Mouse (Mus musculus): ENCODE results near the gene Trio. TPM values are rescaled to one million over a fixed set of nuclear protein-coding genes. Genes with fewer than 3 reads are reported as not detected.
"Not testable (repeated sequence)": the region's sequence is repeated elsewhere in the genome, so short reads cannot be mapped to it uniquely, and the experiment has no call there.

Trio gene
- polyA plus RNA-seq, 1 experiment from 2014 or later, result 25.5 TPM

- DNase-seq (ENCODE audit: low spot score), result no peak
- Histone ChIP-seq H3K4me1 (replicated peaks) (peaks cover 6% of the 10 kb centered on the region; the same call in 1 of the 2 replicates), H3K4me3 (no peak overlapping the region), H3K27me3 (ENCODE audit: insufficient read depth, poor library complexity, severe bottlenecking) (no peaks in the 10 kb centered on the region), H3K9me3 (no peaks in the 10 kb centered on the region), H3K36me3 (peaks cover 100% of the 10 kb centered on the region), H3K27ac (no peak overlapping the region)
- WGBS, result 84% methylated on average over 8 of the region's 8 CpGs
Observed at GRCm38 (mm10) chr15:27748739-27749138, 276.9 kb downstream of the Trio start.

GRCm38 (mm10) chr15:27747512-27747911, 278.1 kb downstream of the Trio start:
- Histone ChIP-seq H3K9me3 (no peaks in the 10 kb centered on the region), H3K4me1 (replicated peaks) (peaks cover 6% of the 10 kb centered on the region; the same call in 1 of the 2 replicates), H3K27me3 (ENCODE audit: insufficient read depth, poor library complexity, severe bottlenecking) (no peaks in the 10 kb centered on the region), H3K27ac (no peak overlapping the region), H3K36me3 (peaks cover 100% of the 10 kb centered on the region), H3K4me3 (no peak overlapping the region)
- no peak for DNase-seq (ENCODE audit: low spot score)
- 96% methylated on average over 18 of the region's 18 CpGs for WGBS

GRCm38 (mm10) chr15:27744995-27745394, 280.7 kb downstream of the Trio start:
- Histone ChIP-seq H3K4me3 (no peak overlapping the region), H3K9me3 (no peaks in the 10 kb centered on the region), H3K27ac (no peak overlapping the region), H3K36me3 (peaks cover 96% of the 10 kb centered on the region), H3K4me1 (replicated peaks) (peaks cover 6% of the 10 kb centered on the region; the same call in 1 of the 2 replicates), H3K27me3 (ENCODE audit: insufficient read depth, poor library complexity, severe bottlenecking) (no peaks in the 10 kb centered on the region)
- no peak for DNase-seq (ENCODE audit: low spot score)
- 93% methylated on average over 5 of the region's 5 CpGs for WGBS

GRCm38 (mm10) chr15:27740080-27740479, 285.6 kb downstream of the Trio start:
- 93% methylated on average over 7 of the region's 7 CpGs for WGBS
- Histone ChIP-seq H3K4me1 (replicated peaks) (no peaks in the 10 kb centered on the region), H3K9me3 (no peaks in the 10 kb centered on the region), H3K36me3 (peaks cover 88% of the 10 kb centered on the region), H3K27ac (no peak overlapping the region), H3K27me3 (ENCODE audit: insufficient read depth, poor library complexity, severe bottlenecking) (no peaks in the 10 kb centered on the region), H3K4me3 (no peak overlapping the region)
- no peak for DNase-seq (ENCODE audit: low spot score)

- Histone ChIP-seq H3K27me3 (ENCODE audit: insufficient read depth, poor library complexity, severe bottlenecking) (no peaks in the 10 kb centered on the region), H3K9me3 (no peaks in the 10 kb centered on the region), H3K27ac (no peak overlapping the region), H3K4me3 (no peak overlapping the region), H3K4me1 (replicated peaks) (no peaks in the 10 kb centered on the region), H3K36me3 (peaks cover 63% of the 10 kb centered on the region)
- 97% methylated on average over 4 of the region's 4 CpGs for WGBS
- DNase-seq (ENCODE audit: low spot score), result no peak
Observed at GRCm38 (mm10) chr15:27731818-27732217, 293.8 kb downstream of the Trio start.

- Histone ChIP-seq H3K27me3 (ENCODE audit: insufficient read depth, poor library complexity, severe bottlenecking) (no peaks in the 10 kb centered on the region), H3K27ac (no peak overlapping the region), H3K4me1 (replicated peaks) (no peaks in the 10 kb centered on the region), H3K9me3 (0 out of 2 replicates have a peak, but pooled peaks cover 2% of the 10 kb centered on the region), H3K4me3 (no peak overlapping the region), H3K36me3 (peaks cover 9% of the 10 kb centered on the region)
- WGBS, result 86% methylated on average over 6 of the region's 6 CpGs
- DNase-seq (ENCODE audit: low spot score), result no peak
Observed at GRCm38 (mm10) chr15:27726228-27726627, 299.4 kb downstream of the Trio start.

GRCm38 (mm10) chr15:27724796-27725680, 300.6 kb downstream of the Trio start:
- DNase-seq (ENCODE audit: low spot score), result no peak
- Histone ChIP-seq H3K27me3 (ENCODE audit: insufficient read depth, poor library complexity, severe bottlenecking) (no peaks in the 10 kb centered on the region), H3K27ac (peak overlapping the region; percentile 9; the same call in 1 of the 2 replicates), H3K36me3 (peaks cover 4% of the 10 kb centered on the region; the same call in 1 of the 2 replicates), H3K4me1 (replicated peaks) (no peaks in the 10 kb centered on the region), H3K9me3 (0 out of 2 replicates have a peak, but pooled peaks cover 2% of the 10 kb centered on the region), H3K4me3 (no peak overlapping the region)
- WGBS, result 80% methylated on average over 9 of the region's 9 CpGs

GRCm38 (mm10) chr15:27724298-27724697, 301.4 kb downstream of the Trio start:
- H3K27ac ChIP-seq, result no peak overlapping the region
- WGBS, result 81% methylated on average over 6 of the region's 6 CpGs

GRCm38 (mm10) chr15:27723746-27724145, 301.9 kb downstream of the Trio start:
- Histone ChIP-seq H3K4me1 (replicated peaks) (peaks cover 3% of the 10 kb centered on the region), H3K9me3 (0 out of 2 replicates have a peak, but pooled peaks cover 2% of the 10 kb centered on the region), H3K36me3 (no peaks in the 10 kb centered on the region), H3K27ac (no peak overlapping the region), H3K4me3 (no peak overlapping the region), H3K27me3 (ENCODE audit: insufficient read depth, poor library complexity, severe bottlenecking) (no peaks in the 10 kb centered on the region)
- 60% methylated on average over 6 of the region's 6 CpGs for WGBS
- DNase-seq (ENCODE audit: low spot score), result no peak

More at GRCm38 (mm10) chr15:27724298-27724697, 301.4 kb downstream of the Trio start:
- Histone ChIP-seq H3K36me3 (no peaks in the 10 kb centered on the region), H3K9me3 (0 out of 2 replicates have a peak, but pooled peaks cover 2% of the 10 kb centered on the region), H3K27me3 (ENCODE audit: insufficient read depth, poor library complexity, severe bottlenecking) (no peaks in the 10 kb centered on the region), H3K4me3 (no peak overlapping the region), H3K4me1 (replicated peaks) (no peaks in the 10 kb centered on the region; the same call in 1 of the 2 replicates)
- DNase-seq (ENCODE audit: low spot score), result no peak

- not testable (repeated sequence) for DNase-seq (ENCODE audit: low spot score); H3K4me3 ChIP-seq; H3K27ac ChIP-seq; H3K27me3 ChIP-seq (ENCODE audit: insufficient read depth, poor library complexity, severe bottlenecking); H3K9me3 ChIP-seq; H3K36me3 ChIP-seq; H3K4me1 ChIP-seq (replicated peaks)
- 89% methylated on average over 8 of the region's 8 CpGs for WGBS
Observed at GRCm38 (mm10) chr15:27720297-27720696, 305.4 kb downstream of the Trio start.

- DNase-seq (ENCODE audit: low spot score), result no peak
- Histone ChIP-seq H3K36me3 (no peaks in the 10 kb centered on the region), H3K27me3 (ENCODE audit: insufficient read depth, poor library complexity, severe bottlenecking) (no peaks in the 10 kb centered on the region), H3K4me1 (replicated peaks) (peaks cover 6% of the 10 kb centered on the region), H3K27ac (no peak overlapping the region), H3K4me3 (no peak overlapping the region), H3K9me3 (0 out of 2 replicates have a peak, but pooled peaks cover 2% of the 10 kb centered on the region)
- 77% methylated on average over 7 of the region's 7 CpGs for WGBS
Observed at GRCm38 (mm10) chr15:27718668-27719067, 307.0 kb downstream of the Trio start.

- Histone ChIP-seq H3K9me3 (no peaks in the 10 kb centered on the region), H3K4me3 (no peak overlapping the region), H3K27me3 (ENCODE audit: insufficient read depth, poor library complexity, severe bottlenecking) (no peaks in the 10 kb centered on the region), H3K27ac (no peak overlapping the region), H3K4me1 (replicated peaks) (peaks cover 6% of the 10 kb centered on the region), H3K36me3 (no peaks in the 10 kb centered on the region)
- peak; percentile 16 for DNase-seq (ENCODE audit: low spot score)
- WGBS, result 34% methylated on average over 3 of the region's 3 CpGs
Observed at GRCm38 (mm10) chr15:27715331-27715730, 310.3 kb downstream of the Trio start.

GRCm38 (mm10) chr15:27710698-27711097, 314.9 kb downstream of the Trio start:
- Histone ChIP-seq H3K27ac (no peak overlapping the region), H3K4me1 (replicated peaks) (no peaks in the 10 kb centered on the region), H3K9me3 (no peaks in the 10 kb centered on the region), H3K27me3 (ENCODE audit: insufficient read depth, poor library complexity, severe bottlenecking) (no peaks in the 10 kb centered on the region), H3K36me3 (no peaks in the 10 kb centered on the region), H3K4me3 (no peak overlapping the region)
- 92% methylated on average over 9 of the region's 9 CpGs for WGBS
- no peak for DNase-seq (ENCODE audit: low spot score)

All from hindbrain, embryonic 10.5 days (tissue).